Mouse (Mus musculus) urinary bladder, postnatal 4 days (tissue): ENCODE measurements around the gene Ppp1r14b.
A peak's percentile ranks its signal among the peaks of the same experiment; 100 is the strongest.

Source experiments
- DNase-seq, 2 experiments: peaks; one replicate each; pipeline ENCODE4 v3.0.0; 2021 to 2022; ENCODE audit warnings: low spot score in 2 of 2

The Ppp1r14b gene

DNA sequence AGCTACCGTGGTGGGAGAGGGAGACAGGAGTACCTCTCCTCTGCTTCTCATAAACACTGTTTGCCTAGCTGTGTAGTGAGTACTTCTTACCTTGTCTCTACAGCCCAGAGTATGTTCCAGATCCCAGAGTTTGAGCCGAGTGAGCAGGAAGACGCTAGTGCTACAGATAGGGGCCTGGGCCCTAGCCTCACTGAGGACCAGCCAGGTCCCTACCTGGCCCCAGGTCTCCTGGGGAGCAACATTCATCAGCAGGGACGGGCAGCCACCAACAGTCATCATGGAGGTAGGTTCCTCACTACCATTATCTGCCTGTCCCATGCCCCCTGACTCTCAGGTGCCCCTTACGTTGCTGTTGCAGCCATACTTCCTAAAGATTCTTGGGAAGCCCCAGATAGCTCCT, 32.0 kb upstream of the Ppp1r14b start:
- peak in 1 of 2 experiments; percentile 55 for DNase-seq

DNA sequence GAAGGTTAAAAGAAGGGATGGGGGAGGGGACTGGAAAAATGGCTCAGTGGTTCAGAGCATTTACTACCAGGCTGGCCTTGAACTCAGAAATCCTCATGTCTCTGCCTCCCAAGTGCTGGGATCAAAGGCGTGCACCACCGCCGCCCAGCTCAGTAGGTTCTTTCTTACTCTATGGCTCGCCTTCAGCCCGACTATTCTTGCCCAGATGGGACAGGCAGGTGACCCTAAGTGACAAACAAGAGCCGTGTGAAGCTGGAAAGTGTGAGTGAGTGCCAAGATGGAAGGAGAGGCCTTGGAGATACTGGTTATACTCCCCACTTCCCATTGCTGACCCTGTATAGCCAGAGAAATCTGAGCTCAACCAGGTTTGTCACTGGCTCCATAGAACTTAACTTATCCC, 31.1 kb upstream of the Ppp1r14b start:
- DNase-seq, result no peak

DNA sequence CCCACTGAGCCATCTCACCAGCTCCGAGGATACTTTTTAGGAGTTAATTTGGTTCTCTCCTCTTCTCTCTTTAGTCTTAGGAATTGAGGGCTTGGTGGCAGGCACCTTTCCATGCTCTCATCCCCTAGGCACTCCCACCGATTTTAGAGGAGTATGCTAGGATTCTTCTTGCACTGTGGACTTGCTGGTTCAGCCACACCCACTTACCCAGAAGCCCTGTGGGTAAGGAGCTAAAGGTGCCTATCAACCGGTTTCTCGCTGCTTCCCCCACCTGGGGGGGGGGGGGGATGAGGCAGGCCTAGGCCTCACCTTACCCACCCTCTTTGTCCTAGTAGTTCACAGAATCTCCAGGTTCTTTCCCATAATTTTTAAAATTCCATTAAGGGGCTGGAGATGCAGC, 27.0 kb upstream of the Ppp1r14b start:
- DNase-seq, result no peak

DNA sequence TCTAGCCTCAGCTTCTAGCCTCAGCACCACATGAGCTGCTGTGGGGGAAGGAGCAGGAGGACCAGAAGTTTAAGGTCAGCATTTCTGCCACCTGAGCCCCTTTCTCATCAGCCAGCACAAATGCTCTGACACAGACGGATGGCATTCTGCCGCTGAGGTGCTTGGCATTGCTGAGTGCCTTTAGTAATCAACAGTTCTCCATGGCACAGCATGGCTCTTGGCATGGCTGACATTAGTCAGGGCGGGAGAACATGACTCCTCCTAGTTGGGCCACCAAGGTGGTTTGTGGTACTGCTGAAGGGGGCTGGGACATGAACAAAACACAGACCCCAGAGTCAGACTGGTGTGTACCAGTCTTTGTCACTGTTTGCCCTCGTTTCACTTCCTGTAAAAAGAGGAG, 26.6 kb upstream of the Ppp1r14b start:
- no peak for DNase-seq

DNA sequence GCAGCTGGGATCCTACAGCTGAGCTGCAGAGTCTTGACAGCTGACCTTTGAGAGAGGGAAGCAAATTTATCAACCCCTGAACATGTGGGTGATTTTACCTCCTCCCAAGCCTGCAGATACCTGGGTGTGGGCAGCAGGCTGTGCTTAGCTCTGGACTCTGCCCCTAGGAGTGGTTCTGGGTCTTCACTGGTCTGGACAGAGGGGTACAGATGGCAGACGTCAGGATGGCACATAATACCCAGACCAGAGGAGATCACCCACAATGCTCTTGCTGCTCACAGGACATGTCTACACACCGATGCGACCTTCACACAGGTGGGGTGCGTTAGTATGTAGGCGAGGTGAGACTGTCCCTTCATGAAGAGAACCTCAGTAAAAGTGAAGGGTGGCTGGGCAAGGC, 25.2 kb upstream of the Ppp1r14b start:
- no peak for DNase-seq

DNA sequence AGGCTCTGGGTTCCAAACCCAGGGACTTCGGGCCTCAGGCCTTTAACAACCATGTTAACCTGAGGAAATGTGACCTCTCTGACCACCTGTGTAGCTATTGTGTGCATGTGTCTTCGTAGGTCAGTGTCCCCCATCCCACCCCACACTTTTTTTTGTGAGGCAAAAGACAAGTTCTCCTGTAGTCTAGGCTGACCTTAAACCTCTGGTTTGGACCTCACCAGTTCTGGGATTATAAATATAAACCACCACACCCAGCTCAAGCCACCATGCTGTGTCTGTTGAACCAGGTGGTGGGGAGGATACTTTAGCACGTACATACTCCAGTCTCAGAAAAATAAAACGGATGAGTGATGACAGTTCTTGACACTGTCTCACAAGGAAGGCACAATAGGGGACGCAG, 24.8 kb upstream of the Ppp1r14b start:
- DNase-seq, result no peak

DNA sequence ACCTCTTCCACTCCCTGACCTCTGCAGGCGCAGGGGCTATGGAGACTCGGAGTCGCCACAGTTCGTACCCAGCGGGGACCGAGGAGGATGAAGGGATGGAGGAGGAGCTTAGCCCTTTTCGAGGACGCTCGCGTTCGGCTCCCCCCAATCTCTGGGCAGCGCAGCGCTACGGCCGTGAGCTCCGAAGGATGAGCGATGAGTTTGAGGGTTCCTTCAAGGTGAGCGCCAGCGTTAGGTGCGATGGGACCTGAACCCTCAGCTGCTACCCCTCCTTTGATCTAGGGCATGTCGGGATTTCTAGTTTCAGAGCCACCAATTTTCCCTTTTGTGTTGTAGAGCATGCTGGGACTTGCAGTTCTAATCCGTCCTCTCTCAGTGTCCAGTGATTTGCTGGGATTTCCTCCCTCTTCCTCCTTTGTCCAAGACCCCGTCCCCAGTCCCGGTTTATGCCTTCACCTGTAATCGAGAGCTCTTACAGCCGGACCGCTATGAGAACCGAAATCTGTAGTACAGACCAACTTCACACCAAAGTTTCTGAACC, 24.1 kb upstream of the Ppp1r14b start:
- DNase-seq, result no peak

DNA sequence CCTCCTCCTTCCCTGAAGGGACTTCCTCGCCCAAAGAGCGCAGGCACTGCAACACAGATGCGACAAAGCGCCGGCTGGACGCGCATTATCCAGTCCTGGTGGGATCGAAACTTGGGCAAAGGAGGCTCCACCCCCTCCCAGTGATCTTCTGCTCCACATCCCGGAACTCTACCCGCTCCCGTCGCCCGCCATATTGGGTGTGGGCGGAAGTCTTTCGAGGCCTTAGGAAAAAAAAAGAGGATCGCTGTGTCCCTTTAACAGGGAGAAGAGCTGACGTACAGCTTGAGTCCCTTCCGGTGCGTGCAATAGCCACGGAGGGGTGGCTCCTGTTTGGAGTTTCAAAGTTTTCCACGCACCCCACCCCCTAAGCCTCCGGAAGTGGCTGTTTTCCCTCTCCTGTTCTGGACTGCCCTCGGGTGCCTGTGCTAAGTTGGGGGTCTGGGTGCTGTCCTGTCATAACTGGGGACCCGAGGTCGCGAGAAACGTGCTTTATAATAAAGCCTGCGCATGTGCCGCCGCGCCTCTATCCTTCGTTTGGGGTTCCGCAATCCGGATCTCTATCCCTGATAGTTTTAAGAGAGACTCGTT, 23.3 kb upstream of the Ppp1r14b start:
- peak; percentile 91 to 92 for DNase-seq

DNA sequence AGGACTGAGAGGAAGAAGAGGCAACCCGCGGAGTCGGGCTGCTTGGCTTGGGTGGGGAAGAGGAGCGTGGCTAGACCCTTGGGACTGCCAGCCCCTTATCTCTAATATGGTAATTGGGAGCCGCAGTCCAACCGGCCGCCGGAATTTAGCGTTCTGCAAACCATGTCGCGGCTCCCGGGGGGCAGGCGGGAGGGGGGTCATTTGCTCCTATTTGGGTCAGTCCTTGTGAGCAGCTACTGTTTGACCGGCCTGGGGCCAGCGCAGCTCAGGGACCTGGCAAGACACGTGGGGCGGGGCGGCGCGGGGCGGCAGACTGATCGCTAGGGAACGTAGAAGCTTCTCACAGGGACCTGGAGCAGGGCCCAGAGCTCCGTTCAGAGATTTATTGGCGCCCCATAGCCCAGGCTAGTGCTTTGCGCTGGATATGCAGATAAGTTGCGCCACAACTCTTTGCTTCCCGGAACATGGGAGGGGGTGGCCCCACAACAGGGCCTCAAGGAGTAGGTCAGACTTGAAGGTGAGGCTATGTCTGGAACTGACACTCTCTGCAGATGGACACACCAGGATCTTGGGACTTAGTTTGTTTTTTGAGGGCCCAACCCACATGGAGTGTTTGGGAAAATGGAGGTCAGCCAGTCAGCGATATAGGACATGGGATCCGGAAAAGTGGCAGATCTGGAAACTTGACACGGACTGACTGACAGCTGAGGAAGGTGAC, 22.6 kb upstream of the Ppp1r14b start:
- DNase-seq, result peak; percentile 80 to 81

DNA sequence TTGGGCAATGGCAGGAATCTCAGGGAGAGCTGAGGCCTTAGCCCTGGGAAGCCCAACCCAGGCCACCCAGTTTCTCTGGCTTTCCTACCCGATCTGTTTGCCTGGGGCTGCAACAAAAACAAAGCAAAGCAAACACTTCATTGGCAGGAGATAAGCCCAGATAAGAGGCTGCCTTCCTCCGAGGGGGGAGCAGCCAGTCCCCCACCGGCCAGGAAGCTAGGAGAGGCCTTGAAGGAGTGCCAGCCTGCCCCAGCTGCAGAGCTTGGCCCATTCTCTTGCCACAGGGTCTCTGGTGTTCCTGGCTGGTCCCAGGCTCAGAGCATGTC, 22.1 kb upstream of the Ppp1r14b start:
- peak in 1 of 2 experiments; percentile 65 for DNase-seq

DNA sequence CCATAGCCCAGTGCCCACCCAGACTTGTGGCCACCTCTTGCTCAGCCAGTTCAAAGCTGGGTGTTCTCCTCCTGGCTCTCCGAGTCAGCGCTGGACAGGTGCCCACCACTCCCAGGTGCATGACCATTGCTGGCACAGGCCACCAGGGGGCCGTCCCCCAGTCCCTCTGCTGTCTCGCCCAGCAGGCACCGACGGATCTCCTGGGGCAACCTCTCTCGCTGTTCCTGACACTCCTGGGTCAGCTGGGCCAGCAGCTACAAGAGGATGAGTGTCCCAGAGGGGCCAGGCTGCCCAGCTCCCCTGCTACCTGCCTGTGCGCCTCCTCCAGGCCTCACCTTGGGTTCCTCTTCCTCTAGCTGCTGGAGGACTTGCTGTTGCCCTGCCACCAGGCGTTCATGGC, 20.7 kb upstream of the Ppp1r14b start:
- DNase-seq, result peak in 1 of 2 experiments; percentile 51

DNA sequence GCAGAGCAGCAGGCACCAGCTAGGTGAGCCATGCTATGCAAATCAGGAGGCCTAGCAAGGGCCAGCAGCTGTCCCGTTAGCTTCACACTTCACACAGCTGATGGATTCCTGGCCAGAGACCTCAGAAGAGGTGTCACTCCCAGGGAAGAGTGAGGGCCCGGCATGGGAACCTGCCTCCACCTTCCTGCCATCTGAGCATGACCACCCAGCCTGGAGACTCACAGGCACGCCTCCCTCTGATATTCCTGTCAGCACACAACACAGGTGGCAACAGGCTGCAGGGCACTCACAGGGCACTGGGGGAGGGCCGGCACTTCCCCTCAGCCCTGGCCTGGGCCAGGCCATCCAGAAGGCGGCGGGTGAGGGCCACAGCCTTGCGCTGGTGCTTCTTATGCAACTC, 19.3 kb upstream of the Ppp1r14b start:
- no peak for DNase-seq

DNA sequence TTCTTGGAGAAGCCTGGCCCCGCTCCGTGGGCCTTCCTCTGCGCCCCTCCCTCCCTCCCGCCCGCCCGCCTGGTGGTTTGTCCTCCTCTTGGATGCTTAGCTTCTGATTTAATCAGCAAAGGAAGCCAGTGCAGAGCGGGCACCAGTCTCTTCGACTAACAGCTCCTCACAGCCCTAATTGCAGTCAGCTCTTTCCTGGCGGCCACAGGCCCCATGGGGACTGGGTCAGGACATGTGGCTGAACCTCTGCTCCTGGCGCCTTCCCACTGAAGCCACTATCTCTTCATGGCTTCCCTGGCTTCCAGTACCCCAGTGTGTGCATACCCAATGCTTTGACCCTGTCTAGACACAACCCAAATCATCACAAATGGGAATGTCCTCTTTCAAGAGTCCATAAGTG, 18.3 kb upstream of the Ppp1r14b start:
- no peak for DNase-seq

DNA sequence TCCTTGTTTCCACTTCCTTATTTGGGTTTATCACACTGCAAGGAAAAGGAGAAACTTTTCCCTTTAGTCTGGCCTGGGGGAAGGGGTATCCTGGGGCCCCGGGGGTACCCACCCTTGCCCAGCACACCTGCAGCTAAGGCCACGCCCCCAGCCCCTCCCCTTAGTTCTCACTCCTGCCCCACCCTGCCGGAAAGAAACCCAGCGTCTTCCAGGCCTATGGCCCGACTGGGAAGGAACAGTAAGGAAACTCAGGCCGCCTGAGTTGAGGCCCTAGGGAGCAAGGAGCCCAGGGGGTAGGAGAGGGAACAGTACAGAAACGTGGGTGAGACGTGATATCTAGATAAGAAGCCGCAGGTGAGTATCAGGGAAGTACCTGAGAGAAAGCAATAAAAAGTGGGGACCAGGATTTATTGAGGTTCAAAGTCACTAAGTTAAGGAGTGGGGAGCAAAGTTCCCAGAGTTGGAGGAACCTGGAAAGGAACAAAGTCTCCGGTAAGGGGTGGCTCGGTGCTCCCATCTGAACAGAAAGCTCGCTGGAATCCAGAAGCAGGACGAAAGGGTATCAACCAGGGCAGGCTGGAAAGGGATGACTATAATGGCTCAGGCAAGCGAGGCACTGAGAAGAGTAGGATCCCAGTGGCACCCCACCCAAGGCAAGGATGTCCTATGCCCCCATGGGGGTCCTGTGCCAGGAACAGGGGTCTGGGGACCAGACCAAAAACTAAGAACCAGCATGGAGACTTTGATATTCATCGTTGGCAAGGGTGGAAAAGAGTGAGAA, 6.1 kb upstream of the Ppp1r14b start:
- DNase-seq, result no peak

DNA sequence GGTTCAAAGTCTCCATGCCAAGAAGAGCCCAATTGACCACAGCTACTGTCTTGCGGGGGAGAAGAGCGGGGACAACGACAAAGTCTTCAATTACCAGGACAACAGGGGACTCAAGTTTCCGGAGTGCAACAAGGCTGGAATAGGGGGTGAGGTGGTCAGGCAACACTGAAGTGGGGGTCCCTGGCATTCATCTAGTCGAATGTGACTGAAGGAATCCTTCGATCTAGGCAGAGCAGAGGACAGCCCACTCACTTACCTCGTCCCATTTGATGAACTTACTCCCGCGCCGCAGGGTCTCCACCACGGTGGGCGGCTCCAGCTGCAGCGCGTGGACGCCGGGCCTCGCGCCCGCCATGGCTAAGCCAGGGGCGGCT, 5.5 kb upstream of the Ppp1r14b start:
- DNase-seq, result no peak

DNA sequence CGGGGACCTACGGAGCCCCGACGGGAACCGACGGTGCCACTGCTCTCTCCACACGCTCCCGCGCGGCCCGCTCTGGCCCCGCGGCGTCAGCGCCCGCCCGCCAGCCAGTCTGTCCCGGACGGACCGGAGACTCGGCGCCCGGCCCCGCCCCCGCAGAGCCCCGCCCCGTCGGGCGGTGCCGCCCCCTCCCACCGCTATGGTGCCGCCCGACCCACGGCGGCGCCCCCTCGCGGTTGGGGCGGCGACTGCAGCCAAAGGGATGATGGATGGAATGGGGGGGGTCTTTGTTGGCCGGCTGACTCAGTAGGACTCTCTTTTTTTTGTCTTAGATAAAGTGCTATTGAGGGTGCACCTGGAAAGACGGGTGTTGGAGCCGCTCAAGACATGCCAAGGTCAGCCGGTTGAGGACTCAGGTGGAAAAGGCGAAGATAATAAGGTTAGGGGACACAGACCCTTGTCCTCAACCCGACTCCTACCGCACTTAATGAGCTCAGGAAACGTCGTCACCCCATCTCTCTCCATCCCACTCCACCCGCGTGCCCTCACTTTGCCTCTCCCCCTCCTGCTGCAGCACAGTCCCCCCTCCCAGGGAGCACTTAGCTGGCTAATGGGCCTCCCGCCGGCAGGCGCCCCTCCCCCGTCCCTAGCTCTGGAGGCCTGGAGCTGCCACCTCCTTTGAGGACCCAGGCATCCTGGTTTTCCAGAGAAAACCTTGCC, 4.9 kb upstream of the Ppp1r14b start:
- peak; percentile 75 to 78 for DNase-seq

DNA sequence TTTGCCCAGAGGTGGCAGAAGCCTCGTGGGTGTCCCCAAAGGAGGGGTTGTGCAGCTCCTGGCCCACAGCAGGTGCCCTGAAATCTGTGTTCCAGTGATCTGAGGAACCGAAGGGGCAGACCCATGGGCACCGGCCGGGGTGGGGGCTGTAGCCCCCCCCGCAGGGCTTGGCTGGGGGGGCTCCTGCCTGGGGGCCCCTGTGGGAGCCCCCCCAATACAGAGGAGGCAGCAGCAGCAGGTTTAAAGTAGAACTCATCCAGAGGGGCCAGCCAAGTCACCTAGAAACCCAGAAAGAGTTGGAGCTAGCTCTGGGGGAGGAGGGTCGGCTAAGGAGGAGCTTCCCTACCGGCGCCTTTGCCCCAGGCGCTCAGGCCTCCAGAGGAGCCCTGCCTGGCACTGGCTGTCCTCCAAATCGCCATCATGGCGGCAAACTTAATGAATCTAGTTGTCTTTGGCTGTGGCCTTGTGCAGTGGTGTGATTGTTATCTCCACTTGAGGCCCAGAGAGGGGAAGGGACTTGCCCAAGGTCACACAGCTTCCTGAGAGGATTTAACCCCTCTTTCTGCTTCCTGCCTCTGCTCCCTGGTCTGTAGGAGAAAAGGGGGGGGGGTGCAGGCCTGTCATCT, 4.2 kb upstream of the Ppp1r14b start:
- no peak for DNase-seq

DNA sequence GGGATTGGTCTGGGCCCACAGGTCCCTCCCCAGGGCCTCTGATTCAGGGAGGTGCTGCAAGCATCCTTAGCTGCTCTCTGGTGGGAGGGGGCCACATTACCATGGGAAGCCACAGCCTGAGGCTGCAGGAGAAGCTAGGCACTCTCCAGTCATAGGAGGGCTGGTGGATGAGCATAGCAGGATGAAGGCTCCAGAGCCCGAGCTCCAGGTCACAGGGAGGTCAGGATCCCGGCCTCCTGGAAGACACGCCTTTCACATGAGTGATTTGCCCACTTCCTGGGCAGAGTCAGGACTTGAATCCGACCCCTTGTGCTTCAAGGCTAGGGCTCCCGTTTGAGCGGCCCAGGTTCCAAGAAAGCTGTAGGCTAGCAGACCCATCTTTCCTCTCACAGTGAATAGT, 3.1 kb upstream of the Ppp1r14b start:
- DNase-seq, result no peak

DNA sequence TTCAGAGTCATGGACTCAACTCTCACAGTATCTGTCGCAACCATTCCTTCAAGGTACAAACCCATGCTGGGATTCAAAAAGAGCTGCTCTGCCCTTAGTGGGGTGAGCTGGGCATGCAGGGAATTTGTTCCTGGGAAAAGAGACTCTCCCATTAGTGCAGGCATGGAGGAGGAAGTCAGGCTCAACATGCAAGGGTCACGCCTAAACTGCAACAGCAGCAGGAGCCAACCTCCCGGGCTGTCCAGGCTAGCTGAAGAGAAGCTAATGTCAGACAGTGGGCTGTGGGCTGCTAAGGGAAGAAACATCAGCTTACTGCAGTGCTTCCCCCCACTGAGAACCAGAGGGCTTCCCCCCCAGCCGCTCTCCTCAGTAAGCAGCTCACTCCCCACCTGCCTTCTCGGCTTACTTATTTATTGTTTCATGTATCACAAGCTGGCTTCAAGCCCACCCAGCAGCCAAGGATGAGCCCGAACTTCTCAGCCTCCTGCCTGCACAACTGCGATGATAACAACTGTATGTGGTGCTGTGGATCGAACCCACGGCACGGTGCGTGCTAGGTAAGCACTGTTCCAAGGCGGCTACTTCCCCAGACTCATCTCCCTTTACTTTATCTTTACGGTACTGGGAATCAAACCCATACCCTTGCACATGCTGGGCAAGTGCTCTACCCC, 2.4 kb upstream of the Ppp1r14b start:
- DNase-seq, result no peak

DNA sequence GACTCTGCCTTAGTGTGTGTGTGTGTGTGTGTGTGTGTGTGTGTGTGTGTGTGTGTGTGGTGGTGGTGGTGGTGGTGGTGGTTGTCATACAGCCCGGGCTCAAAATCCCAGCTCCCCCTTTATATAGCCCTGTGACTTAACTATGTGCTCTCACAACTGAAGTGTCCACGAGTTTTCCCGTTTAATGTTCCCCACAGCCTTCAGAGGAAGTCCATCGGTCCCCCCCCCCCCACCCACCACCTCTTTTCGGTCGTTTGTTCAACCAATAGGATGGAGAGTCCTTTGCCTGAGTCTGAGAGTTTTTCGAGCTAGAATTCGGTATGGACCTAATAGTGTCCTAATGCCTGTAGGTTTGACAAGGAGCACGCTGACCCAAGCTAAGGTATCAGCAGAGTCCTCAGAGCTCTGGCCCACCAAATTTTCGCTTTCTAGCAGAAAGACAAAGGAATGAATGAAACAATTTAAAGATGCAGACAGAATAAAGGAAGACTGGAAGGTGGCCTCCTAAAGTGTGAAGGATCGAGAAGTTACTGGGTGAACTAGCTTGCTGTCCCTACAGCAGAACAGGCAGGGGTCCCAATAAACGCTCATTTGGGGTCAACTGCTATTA, 1.1 kb upstream of the Ppp1r14b start:
- DNase-seq, result no peak
